Mouse (Mus musculus): Measurements from ENCODE around the gene Fam69a. TPM values are rescaled to one million over a fixed set of nuclear protein-coding genes. Genes with fewer than 3 reads are reported as not detected.
A peak's percentile ranks its signal among the peaks of the same experiment; 100 is the strongest.

Gene Fam69a
- polyA plus RNA-seq, 1 experiment = 13.5 TPM

- 7% methylated on average over 2 of the region's 2 CpGs for WGBS
- no peak for TF ChIP-seq POLR2A (IDR thresholded peaks at IDR 0.05; ENCODE audit: borderline replicate concordance, control insufficient read depth, low read depth, low read length)
- TF ChIP-seq CTCF (IDR thresholded peaks at IDR 0.05; ENCODE audit: control insufficient read depth, insufficient read depth, low read length) = no peak
- no peak overlapping the region for H3K4me3 ChIP-seq (replicated peaks; ENCODE audit: control insufficient read depth, low read depth, low read length)
- H3K4me1 ChIP-seq (ENCODE audit: control insufficient read depth, insufficient read depth, low read length) = no peaks in the 10 kb centered on the region; the same call in 1 of the 2 replicates
- no peak overlapping the region for H3K27ac ChIP-seq (ENCODE audit: control insufficient read depth, insufficient read depth, low read depth, low read length, poor library complexity)
Observed at GRCm38 (mm10) chr5:108019367-108019766, 32.5 kb upstream of the Fam69a start.

- TF ChIP-seq POLR2A (IDR thresholded peaks at IDR 0.05; ENCODE audit: borderline replicate concordance, control insufficient read depth, low read depth, low read length) (no peak), CTCF (IDR thresholded peaks at IDR 0.05; ENCODE audit: control insufficient read depth, insufficient read depth, low read length) (no peak)
- Histone ChIP-seq H3K27ac (ENCODE audit: control insufficient read depth, insufficient read depth, low read depth, low read length, poor library complexity) (no peak overlapping the region), H3K4me1 (ENCODE audit: control insufficient read depth, insufficient read depth, low read length) (no peaks in the 10 kb centered on the region; the same call in 1 of the 2 replicates), H3K4me3 (replicated peaks; ENCODE audit: control insufficient read depth, low read depth, low read length) (no peak overlapping the region)
- WGBS = 91% methylated on average over 2 of the region's 2 CpGs
Observed at GRCm38 (mm10) chr5:108017232-108017631, 30.3 kb upstream of the Fam69a start.

- TF ChIP-seq POLR2A (IDR thresholded peaks at IDR 0.05; ENCODE audit: borderline replicate concordance, control insufficient read depth, low read depth, low read length) = no peak
- TF ChIP-seq CTCF (IDR thresholded peaks at IDR 0.05; ENCODE audit: control insufficient read depth, insufficient read depth, low read length) = no peak
- WGBS = 63% methylated on average over 7 of the region's 7 CpGs
- Histone ChIP-seq H3K27ac (ENCODE audit: control insufficient read depth, insufficient read depth, low read depth, low read length, poor library complexity) (no peak overlapping the region), H3K4me1 (ENCODE audit: control insufficient read depth, insufficient read depth, low read length) (no peaks in the 10 kb centered on the region; the same call in 1 of the 2 replicates), H3K4me3 (replicated peaks; ENCODE audit: control insufficient read depth, low read depth, low read length) (no peak overlapping the region)
Observed at GRCm38 (mm10) chr5:108015422-108015821, 28.5 kb upstream of the Fam69a start.

- H3K27ac ChIP-seq (ENCODE audit: control insufficient read depth, insufficient read depth, low read depth, low read length, poor library complexity) = no peak overlapping the region
- no peak for TF ChIP-seq POLR2A (IDR thresholded peaks at IDR 0.05; ENCODE audit: borderline replicate concordance, control insufficient read depth, low read depth, low read length)
- no peak for TF ChIP-seq CTCF (IDR thresholded peaks at IDR 0.05; ENCODE audit: control insufficient read depth, insufficient read depth, low read length)
- 73% methylated on average over 1 of the region's 1 CpGs for WGBS
Observed at GRCm38 (mm10) chr5:108014173-108014572, 27.3 kb upstream of the Fam69a start.

GRCm38 (mm10) chr5:108009721-108010120, 22.8 kb upstream of the Fam69a start:
- Histone ChIP-seq H3K4me1 (ENCODE audit: control insufficient read depth, insufficient read depth, low read length) (no peaks in the 10 kb centered on the region), H3K4me3 (replicated peaks; ENCODE audit: control insufficient read depth, low read depth, low read length) (no peak overlapping the region), H3K27ac (ENCODE audit: control insufficient read depth, insufficient read depth, low read depth, low read length, poor library complexity) (no peak overlapping the region)
- 18% methylated on average over 2 of the region's 2 CpGs for WGBS
- TF ChIP-seq POLR2A (IDR thresholded peaks at IDR 0.05; ENCODE audit: borderline replicate concordance, control insufficient read depth, low read depth, low read length) (no peak), CTCF (IDR thresholded peaks at IDR 0.05; ENCODE audit: control insufficient read depth, insufficient read depth, low read length) (no peak)

More at GRCm38 (mm10) chr5:108014173-108014572, 27.3 kb upstream of the Fam69a start:
- Histone ChIP-seq H3K4me3 (replicated peaks; ENCODE audit: control insufficient read depth, low read depth, low read length) (no peak overlapping the region), H3K4me1 (ENCODE audit: control insufficient read depth, insufficient read depth, low read length) (no peaks in the 10 kb centered on the region; the same call in 1 of the 2 replicates)

GRCm38 (mm10) chr5:108005134-108005533, 18.2 kb upstream of the Fam69a start:
- WGBS = 26% methylated on average over 2 of the region's 2 CpGs
- no peaks in the 10 kb centered on the region for H3K4me1 ChIP-seq (ENCODE audit: control insufficient read depth, insufficient read depth, low read length)
- TF ChIP-seq POLR2A (IDR thresholded peaks at IDR 0.05; ENCODE audit: borderline replicate concordance, control insufficient read depth, low read depth, low read length) (no peak), CTCF (IDR thresholded peaks at IDR 0.05; ENCODE audit: control insufficient read depth, insufficient read depth, low read length) (peak; percentile 51)
- H3K27ac ChIP-seq (ENCODE audit: control insufficient read depth, insufficient read depth, low read depth, low read length, poor library complexity) = no peak overlapping the region
- no peak overlapping the region for H3K4me3 ChIP-seq (replicated peaks; ENCODE audit: control insufficient read depth, low read depth, low read length)

GRCm38 (mm10) chr5:108002734-108003133, 15.8 kb upstream of the Fam69a start:
- Histone ChIP-seq H3K4me1 (ENCODE audit: control insufficient read depth, insufficient read depth, low read length) (no peaks in the 10 kb centered on the region), H3K4me3 (replicated peaks; ENCODE audit: control insufficient read depth, low read depth, low read length) (no peak overlapping the region), H3K27ac (ENCODE audit: control insufficient read depth, insufficient read depth, low read depth, low read length, poor library complexity) (no peak overlapping the region)
- no peak for TF ChIP-seq CTCF (IDR thresholded peaks at IDR 0.05; ENCODE audit: control insufficient read depth, insufficient read depth, low read length)
- TF ChIP-seq POLR2A (IDR thresholded peaks at IDR 0.05; ENCODE audit: borderline replicate concordance, control insufficient read depth, low read depth, low read length) = no peak
- WGBS = 81% methylated on average over 5 of the region's 5 CpGs

- Histone ChIP-seq H3K27ac (ENCODE audit: control insufficient read depth, insufficient read depth, low read depth, low read length, poor library complexity) (no peak overlapping the region), H3K4me3 (replicated peaks; ENCODE audit: control insufficient read depth, low read depth, low read length) (peak overlapping the region; percentile 49), H3K4me1 (ENCODE audit: control insufficient read depth, insufficient read depth, low read length) (no peaks in the 10 kb centered on the region)
- WGBS = 10% methylated on average over 20 of the region's 20 CpGs
- TF ChIP-seq POLR2A (IDR thresholded peaks at IDR 0.05; ENCODE audit: borderline replicate concordance, control insufficient read depth, low read depth, low read length) = no peak
- TF ChIP-seq CTCF (IDR thresholded peaks at IDR 0.05; ENCODE audit: control insufficient read depth, insufficient read depth, low read length) = no peak
Observed at GRCm38 (mm10) chr5:108000776-108001548, 14.1 kb upstream of the Fam69a start.
